ENCODE assay signal across 22 mouse cellular contexts in genomic region chr4:85783768-85784379, GRCm38 (mm10).
DNase-seq lines count a peak whose midpoint lies in the region; ATAC-seq lines count a peak whose summit lies in the region.
"Had no signal": no experiment of that assay in that cellular context is flagged by ENCODE, and none has a peak within 500 bp of the region (broad histone marks: within the 10 kb centered on the region; RNA-seq: fewer than 3 reads in every experiment).

No protein-coding gene starts in this region.

- ATAC-seq in forebrain, embryonic 13.5 days = peak; percentile 55; the same call in 1 of the 2 replicates
- ATAC-seq in forebrain, embryonic 16.5 days = no peak; the same call in 1 of the 2 replicates
- ATAC-seq in hindbrain, embryonic 16.5 days = 0 out of 2 replicates have a peak, but pooled peaks have one; percentile 59
- ATAC-seq in midbrain, embryonic 16.5 days = peak; percentile 82
- ATAC-seq: inflammation-experienced regulatory T-cells, adult 6 months; liver, embryonic 12.5 days; Patski had no signal

- H3K9ac ChIP-seq in forebrain, embryonic 13.5 days = no peak overlapping the region
- no peak overlapping the region for H3K9ac ChIP-seq in forebrain, embryonic 16.5 days (replicated peaks; ENCODE audit: low read depth, low read length)
- no peak overlapping the region for H3K9ac ChIP-seq in hindbrain, embryonic 16.5 days (ENCODE audit: low read depth, low read length)
- no peak overlapping the region for H3K9ac ChIP-seq in midbrain, embryonic 16.5 days (ENCODE audit: low read depth, low read length)
- H3K9ac ChIP-seq: liver, embryonic 12.5 days; lung, embryonic 15.5 days; neural tube, embryonic 15.5 days had no signal

- H3K4me2 ChIP-seq in forebrain, embryonic 13.5 days = no peak overlapping the region
- H3K4me2 ChIP-seq in forebrain, embryonic 16.5 days (ENCODE audit: low read length) = no peak overlapping the region
- H3K4me2 ChIP-seq in hindbrain, embryonic 16.5 days (ENCODE audit: low read length) = no peak overlapping the region
- no peak overlapping the region for H3K4me2 ChIP-seq in midbrain, embryonic 16.5 days (ENCODE audit: low read length)
- H3K4me2 ChIP-seq: liver, embryonic 12.5 days; lung, embryonic 15.5 days; neural tube, embryonic 15.5 days had no signal

- no peak overlapping the region for H3K4me3 ChIP-seq in forebrain, embryonic 13.5 days
- H3K4me3 ChIP-seq in forebrain, embryonic 16.5 days (replicated peaks; ENCODE audit: low read length) = no peak overlapping the region
- no peak overlapping the region for H3K4me3 ChIP-seq in hindbrain, embryonic 16.5 days (ENCODE audit: low read length)
- no peak overlapping the region for H3K4me3 ChIP-seq in midbrain, embryonic 16.5 days (ENCODE audit: low read depth, low read length)
- H3K4me3 ChIP-seq: heart, embryonic 10.5 days; limb, embryonic 10.5 days; liver, embryonic 12.5 days; lung, embryonic 15.5 days; myocyte; neural tube, embryonic 15.5 days had no signal

- 17% methylated on average over 6 of the region's 6 CpGs for WGBS in forebrain, embryonic 13.5 days
- WGBS in forebrain, embryonic 16.5 days = 17% methylated on average over 6 of the region's 6 CpGs
- 27% methylated on average over 6 of the region's 6 CpGs for WGBS in hindbrain, embryonic 16.5 days
- WGBS in midbrain, embryonic 16.5 days = 9% methylated on average over 6 of the region's 6 CpGs

- no peaks in the 10 kb centered on the region for H3K36me3 ChIP-seq in forebrain, embryonic 13.5 days (ENCODE audit: poor library complexity, severe bottlenecking)
- H3K36me3 ChIP-seq in forebrain, embryonic 16.5 days (ENCODE audit: control insufficient read depth, insufficient read depth) = no peaks in the 10 kb centered on the region
- no peaks in the 10 kb centered on the region for H3K36me3 ChIP-seq in hindbrain, embryonic 16.5 days (ENCODE audit: control insufficient read depth, insufficient read depth, low read length)
- H3K36me3 ChIP-seq in midbrain, embryonic 16.5 days (ENCODE audit: control insufficient read depth, insufficient read depth, low read length) = no peaks in the 10 kb centered on the region
- H3K36me3 ChIP-seq: heart, embryonic 10.5 days; limb, embryonic 10.5 days; liver, embryonic 12.5 days; lung, embryonic 15.5 days; neural tube, embryonic 15.5 days had no signal

- intact Hi-C loops in left cerebral cortex, postnatal 14 days (cut with DNase I) = no loop called here

- no peaks in the 10 kb centered on the region for H3K9me3 ChIP-seq in forebrain, embryonic 13.5 days (replicated peaks)
- H3K9me3 ChIP-seq in forebrain, embryonic 16.5 days (ENCODE audit: control insufficient read depth, low read length) = no peaks in the 10 kb centered on the region
- H3K9me3 ChIP-seq in hindbrain, embryonic 16.5 days (ENCODE audit: control insufficient read depth, low read length) = no peaks in the 10 kb centered on the region
- no peaks in the 10 kb centered on the region for H3K9me3 ChIP-seq in midbrain, embryonic 16.5 days (replicated peaks; ENCODE audit: control insufficient read depth, low read length, poor library complexity, severe bottlenecking)
- H3K9me3 ChIP-seq: heart, embryonic 10.5 days; limb, embryonic 10.5 days; liver, embryonic 12.5 days; lung, embryonic 15.5 days; neural tube, embryonic 15.5 days had no signal

- H3K27ac ChIP-seq in forebrain, embryonic 13.5 days = no peak overlapping the region
- no peak overlapping the region for H3K27ac ChIP-seq in forebrain, embryonic 16.5 days (ENCODE audit: low read length)
- no peak overlapping the region for H3K27ac ChIP-seq in hindbrain, embryonic 16.5 days (ENCODE audit: low read depth, low read length)
- H3K27ac ChIP-seq in midbrain, embryonic 16.5 days (ENCODE audit: low read length) = no peak overlapping the region
- H3K27ac ChIP-seq: heart, embryonic 10.5 days; limb, embryonic 10.5 days; liver, embryonic 12.5 days; lung, embryonic 15.5 days; neural tube, embryonic 15.5 days had no signal

- peaks cover 22% of the 10 kb centered on the region for H3K4me1 ChIP-seq in forebrain, embryonic 13.5 days
- H3K4me1 ChIP-seq in forebrain, embryonic 16.5 days (replicated peaks; ENCODE audit: control insufficient read depth, insufficient read depth, low read length) = 0 out of 2 replicates have a peak, but pooled peaks cover 4% of the 10 kb centered on the region
- H3K4me1 ChIP-seq in hindbrain, embryonic 16.5 days (ENCODE audit: control insufficient read depth, insufficient read depth, low read depth, low read length) = peaks cover 4% of the 10 kb centered on the region; the same call in 1 of the 2 replicates
- 0 out of 2 replicates have a peak, but pooled peaks cover 4% of the 10 kb centered on the region for H3K4me1 ChIP-seq in midbrain, embryonic 16.5 days (ENCODE audit: control insufficient read depth, insufficient read depth, low read length)
- H3K4me1 ChIP-seq: heart, embryonic 10.5 days; liver, embryonic 12.5 days had no signal

- H3K27me3 ChIP-seq in forebrain, embryonic 13.5 days = 0 out of 2 replicates have a peak, but pooled peaks cover 3% of the 10 kb centered on the region
- no peaks in the 10 kb centered on the region for H3K27me3 ChIP-seq in forebrain, embryonic 16.5 days (replicated peaks; ENCODE audit: control insufficient read depth, insufficient read depth, low read length)
- H3K27me3 ChIP-seq in hindbrain, embryonic 16.5 days (replicated peaks; ENCODE audit: control insufficient read depth, insufficient read depth, low read length) = no peaks in the 10 kb centered on the region
- no peaks in the 10 kb centered on the region; the same call in none of the 2 replicates for H3K27me3 ChIP-seq in midbrain, embryonic 16.5 days (ENCODE audit: control insufficient read depth, insufficient read depth, low read depth, low read length)
- H3K27me3 ChIP-seq: liver, embryonic 12.5 days; lung, embryonic 15.5 days had no signal

- peak; percentile 20 for DNase-seq in ZHBTc4 (ENCODE audit: low read depth, low spot score)
- no peak for DNase-seq in B cell, adult 2 months
- DNase-seq in left cerebral cortex, postnatal 14 days (ENCODE audit: low spot score in 2 of 2) = no peak
- DNase-seq in lung, postnatal 10 days = no peak
- DNase-seq: adrenal gland, postnatal 36 days; cerebellum, adult 8-10 months; gastrocnemius, postnatal 14 days; heart, postnatal 10 days; right cerebral cortex, adult 18-20 months; thymus, postnatal 14 days had no signal
